Mouse (Mus musculus): ENCODE measurements at regions not wholly inside any gene's neighbourhood (a gene's known extent, or its start where the extent isn't known, plus 50 kb on each side); places are given as distances from the start of the nearest gene placed in this dataset.

DNA sequence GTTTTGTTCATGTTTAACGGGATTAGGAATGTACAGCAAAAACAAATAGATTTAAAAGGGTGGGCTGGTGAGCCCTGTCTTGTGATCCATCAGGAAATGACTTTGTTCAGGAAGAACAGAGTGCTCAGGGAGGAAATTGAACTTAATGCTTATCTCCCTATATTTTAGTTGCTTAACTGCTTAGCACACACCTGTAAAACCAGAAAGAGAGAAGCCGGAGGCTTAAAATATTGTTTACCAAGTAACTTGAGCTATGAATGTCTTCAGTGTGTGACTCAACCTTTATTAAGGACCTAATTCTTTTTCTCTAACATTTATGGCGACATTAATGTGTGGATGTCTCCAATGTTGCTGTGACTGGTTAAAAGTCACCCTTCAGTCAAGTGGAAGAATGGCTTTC, 79.4 kb upstream of the Cxcr4 start:
- TF ChIP-seq EP300 (IDR thresholded peaks at IDR 0.05; ENCODE audit: insufficient read depth, low read depth, low read length) (no peak), POLR2A (IDR thresholded peaks at IDR 0.05; ENCODE audit: insufficient read depth, low read length) (no peak), CTCF (IDR thresholded peaks at IDR 0.05; ENCODE audit: low read depth, low read length) (no peak)
- Histone ChIP-seq H3K36me3 (ENCODE audit: control insufficient read depth, insufficient read depth, low read length, poor library complexity, severe bottlenecking) (no peaks in the 10 kb centered on the region), H3K9me3 (replicated peaks; ENCODE audit: control insufficient read depth, insufficient read depth, low read length, poor library complexity, severe bottlenecking) (no peaks in the 10 kb centered on the region), H3K4me1 (ENCODE audit: control insufficient read depth, insufficient read depth, low read length) (no peaks in the 10 kb centered on the region), H3K9ac (ENCODE audit: low read depth, poor library complexity, severe bottlenecking) (no peak overlapping the region), H3K4me3 (ENCODE audit: low read depth, low read length) (no peak overlapping the region), H3K27ac (ENCODE audit: insufficient read depth, low read length) (no peak overlapping the region), H3K27me3 (ENCODE audit: control insufficient read depth, insufficient read depth, low read length, poor library complexity, severe bottlenecking) (peaks cover 1% of the 10 kb centered on the region; the same call in 1 of the 2 replicates)

DNA sequence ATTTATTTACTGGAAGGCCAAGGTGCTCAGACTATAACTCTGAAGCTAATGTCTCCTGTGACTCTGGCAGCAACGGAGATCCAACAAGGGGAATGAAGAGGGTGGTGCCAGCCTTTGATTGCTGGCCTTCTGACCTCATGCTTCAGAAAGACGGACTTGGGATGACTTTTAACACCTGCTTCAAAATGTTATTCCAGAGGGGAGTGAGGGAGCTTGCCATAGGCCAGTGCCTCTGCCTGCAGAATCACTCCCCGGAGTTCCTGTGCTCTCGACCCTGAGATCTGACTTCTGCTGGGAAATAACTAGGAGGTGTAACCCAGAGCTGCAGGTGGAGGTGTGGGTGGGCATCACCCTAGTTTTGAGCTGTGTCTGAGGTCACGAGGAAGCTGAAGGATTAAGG, 78.9 kb upstream of the Cxcr4 start:
- Histone ChIP-seq H3K36me3 (ENCODE audit: control insufficient read depth, insufficient read depth, low read length, poor library complexity, severe bottlenecking) (no peaks in the 10 kb centered on the region), H3K27ac (ENCODE audit: insufficient read depth, low read length) (no peak overlapping the region), H3K9ac (ENCODE audit: low read depth, poor library complexity, severe bottlenecking) (no peak overlapping the region), H3K4me1 (ENCODE audit: control insufficient read depth, insufficient read depth, low read length) (no peaks in the 10 kb centered on the region), H3K27me3 (ENCODE audit: control insufficient read depth, insufficient read depth, low read length, poor library complexity, severe bottlenecking) (peaks cover 1% of the 10 kb centered on the region; the same call in 1 of the 2 replicates), H3K9me3 (replicated peaks; ENCODE audit: control insufficient read depth, insufficient read depth, low read length, poor library complexity, severe bottlenecking) (no peaks in the 10 kb centered on the region), H3K4me3 (ENCODE audit: low read depth, low read length) (no peak overlapping the region)
- TF ChIP-seq POLR2A (IDR thresholded peaks at IDR 0.05; ENCODE audit: insufficient read depth, low read length) (no peak), EP300 (IDR thresholded peaks at IDR 0.05; ENCODE audit: insufficient read depth, low read depth, low read length) (no peak), CTCF (IDR thresholded peaks at IDR 0.05; ENCODE audit: low read depth, low read length) (no peak)

DNA sequence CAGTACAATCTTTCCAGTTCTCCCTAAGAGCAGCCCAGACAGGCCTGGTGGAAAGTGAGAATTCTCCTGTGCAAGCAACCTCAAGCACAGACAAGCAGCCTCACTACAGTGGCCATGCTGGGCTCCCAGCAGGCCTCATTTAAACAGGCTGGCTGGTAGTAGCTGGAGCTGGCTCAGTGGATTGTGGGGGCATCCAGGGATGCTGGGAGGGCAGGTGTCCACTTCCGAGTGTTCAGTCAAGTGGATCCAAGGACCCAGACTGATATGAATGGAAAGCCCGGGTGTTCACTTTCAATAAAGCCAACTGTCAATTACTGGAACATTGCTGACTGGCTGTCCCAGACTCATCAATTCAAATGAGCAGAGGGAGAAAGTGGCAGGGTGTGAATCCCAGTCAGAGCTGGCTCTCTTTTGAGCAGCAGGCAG, 77.2 kb upstream of the Cxcr4 start:
- Histone ChIP-seq H3K9ac (ENCODE audit: low read depth, poor library complexity, severe bottlenecking) (no peak overlapping the region), H3K27me3 (ENCODE audit: control insufficient read depth, insufficient read depth, low read length, poor library complexity, severe bottlenecking) (peaks cover 1% of the 10 kb centered on the region; the same call in 1 of the 2 replicates), H3K9me3 (replicated peaks; ENCODE audit: control insufficient read depth, insufficient read depth, low read length, poor library complexity, severe bottlenecking) (no peaks in the 10 kb centered on the region), H3K4me1 (ENCODE audit: control insufficient read depth, insufficient read depth, low read length) (no peaks in the 10 kb centered on the region), H3K36me3 (ENCODE audit: control insufficient read depth, insufficient read depth, low read length, poor library complexity, severe bottlenecking) (no peaks in the 10 kb centered on the region), H3K27ac (ENCODE audit: insufficient read depth, low read length) (no peak overlapping the region), H3K4me3 (ENCODE audit: low read depth, low read length) (no peak overlapping the region)
- no peak for TF ChIP-seq EP300 (IDR thresholded peaks at IDR 0.05; ENCODE audit: insufficient read depth, low read depth, low read length)
- no peak for TF ChIP-seq POLR2A (IDR thresholded peaks at IDR 0.05; ENCODE audit: insufficient read depth, low read length)
- no peak for TF ChIP-seq CTCF (IDR thresholded peaks at IDR 0.05; ENCODE audit: low read depth, low read length)

- TF ChIP-seq CTCF (IDR thresholded peaks at IDR 0.05; ENCODE audit: low read depth, low read length): no peak
- H3K27me3 ChIP-seq (ENCODE audit: control insufficient read depth, insufficient read depth, low read length, poor library complexity, severe bottlenecking): peaks cover 1% of the 10 kb centered on the region; the same call in 1 of the 2 replicates
- H3K36me3 ChIP-seq (ENCODE audit: control insufficient read depth, insufficient read depth, low read length, poor library complexity, severe bottlenecking): no peaks in the 10 kb centered on the region
- H3K27ac ChIP-seq (ENCODE audit: insufficient read depth, low read length): no peak overlapping the region
- H3K9me3 ChIP-seq (replicated peaks; ENCODE audit: control insufficient read depth, insufficient read depth, low read length, poor library complexity, severe bottlenecking): no peaks in the 10 kb centered on the region
- H3K4me1 ChIP-seq (ENCODE audit: control insufficient read depth, insufficient read depth, low read length): no peaks in the 10 kb centered on the region
- no peak overlapping the region for H3K9ac ChIP-seq (ENCODE audit: low read depth, poor library complexity, severe bottlenecking)
- no peak overlapping the region for H3K4me3 ChIP-seq (ENCODE audit: low read depth, low read length)
Observed at GRCm38 (mm10) chr1:128668718-128669117, 76.6 kb upstream of the Cxcr4 start.

DNA sequence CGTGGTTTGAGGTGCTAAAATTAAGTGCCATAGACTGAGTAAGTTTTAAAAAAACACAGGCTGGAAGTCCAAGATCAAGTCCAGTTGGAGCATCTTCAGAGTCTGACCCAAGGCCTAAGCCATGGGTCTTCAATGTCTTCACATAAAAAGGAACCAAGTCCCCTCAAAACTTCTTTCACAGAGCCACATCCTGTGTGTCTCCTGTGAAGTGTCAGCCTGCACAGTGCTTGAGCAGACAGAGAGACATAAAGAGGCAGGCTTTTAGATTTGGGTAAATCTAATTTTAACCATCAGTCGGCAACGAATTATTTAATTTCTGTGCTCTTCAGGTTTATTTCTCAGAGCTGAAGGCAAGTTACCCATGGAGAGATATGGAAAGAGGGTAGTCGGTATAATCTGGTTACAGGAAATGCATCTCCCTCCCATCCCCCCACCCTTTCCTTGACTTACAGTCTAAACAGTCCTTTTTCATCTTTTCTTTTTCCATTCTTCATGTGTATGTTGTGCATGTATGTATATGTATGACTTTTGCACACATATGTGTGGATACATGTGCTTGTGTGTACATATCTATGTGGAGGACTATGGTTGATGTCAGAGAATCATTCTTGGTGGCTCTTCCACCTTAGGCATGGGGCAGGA, 75.1 kb upstream of the Cxcr4 start:
- H3K9ac ChIP-seq (ENCODE audit: low read depth, poor library complexity, severe bottlenecking): no peak overlapping the region
- H3K27me3 ChIP-seq (ENCODE audit: control insufficient read depth, insufficient read depth, low read length, poor library complexity, severe bottlenecking): peaks cover 1% of the 10 kb centered on the region; the same call in 1 of the 2 replicates
- H3K27ac ChIP-seq (ENCODE audit: insufficient read depth, low read length): no peak overlapping the region
- TF ChIP-seq POLR2A (IDR thresholded peaks at IDR 0.05; ENCODE audit: insufficient read depth, low read length) (no peak), EP300 (IDR thresholded peaks at IDR 0.05; ENCODE audit: insufficient read depth, low read depth, low read length) (no peak), CTCF (IDR thresholded peaks at IDR 0.05; ENCODE audit: low read depth, low read length) (no peak)
- H3K36me3 ChIP-seq (ENCODE audit: control insufficient read depth, insufficient read depth, low read length, poor library complexity, severe bottlenecking): no peaks in the 10 kb centered on the region
- H3K9me3 ChIP-seq (replicated peaks; ENCODE audit: control insufficient read depth, insufficient read depth, low read length, poor library complexity, severe bottlenecking): no peaks in the 10 kb centered on the region
- no peaks in the 10 kb centered on the region for H3K4me1 ChIP-seq (ENCODE audit: control insufficient read depth, insufficient read depth, low read length)
- H3K4me3 ChIP-seq (ENCODE audit: low read depth, low read length): no peak overlapping the region

DNA sequence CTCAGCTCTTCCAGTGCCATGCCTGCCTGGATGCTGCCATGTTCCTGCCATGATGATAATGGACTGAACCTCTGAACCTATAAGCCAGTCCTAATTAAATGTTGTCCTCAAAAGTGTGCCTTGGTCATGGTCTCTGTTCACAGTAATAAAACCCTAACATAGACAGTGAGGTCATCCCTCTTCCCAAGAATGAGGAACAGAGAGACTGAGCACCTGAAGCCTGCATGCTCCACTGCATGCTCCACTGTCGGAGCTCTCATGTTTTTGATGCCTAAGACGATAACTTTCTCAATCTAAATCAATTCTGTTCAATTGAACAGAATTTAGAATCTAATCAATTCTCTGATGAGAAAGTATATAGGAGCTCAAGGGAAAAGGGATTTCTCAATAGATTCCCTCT, 71.1 kb upstream of the Cxcr4 start:
- TF ChIP-seq POLR2A (IDR thresholded peaks at IDR 0.05; ENCODE audit: insufficient read depth, low read length) (no peak), EP300 (IDR thresholded peaks at IDR 0.05; ENCODE audit: insufficient read depth, low read depth, low read length) (no peak), CTCF (IDR thresholded peaks at IDR 0.05; ENCODE audit: low read depth, low read length) (no peak)
- no peaks in the 10 kb centered on the region for H3K36me3 ChIP-seq (ENCODE audit: control insufficient read depth, insufficient read depth, low read length, poor library complexity, severe bottlenecking)
- H3K4me3 ChIP-seq (ENCODE audit: low read depth, low read length): no peak overlapping the region
- H3K9ac ChIP-seq (ENCODE audit: low read depth, poor library complexity, severe bottlenecking): no peak overlapping the region
- no peak overlapping the region for H3K27ac ChIP-seq (ENCODE audit: insufficient read depth, low read length)
- H3K4me1 ChIP-seq (ENCODE audit: control insufficient read depth, insufficient read depth, low read length): no peaks in the 10 kb centered on the region
- H3K27me3 ChIP-seq (ENCODE audit: control insufficient read depth, insufficient read depth, low read length, poor library complexity, severe bottlenecking): no peaks in the 10 kb centered on the region
- H3K9me3 ChIP-seq (replicated peaks; ENCODE audit: control insufficient read depth, insufficient read depth, low read length, poor library complexity, severe bottlenecking): no peaks in the 10 kb centered on the region

Measured in ES-Bruce4 (cell line).